Mouse (Mus musculus): ENCODE results near the gene St5.

- TF ChIP-seq POLR2A (IDR thresholded peaks at IDR 0.05; ENCODE audit: low read depth, low read length): no peak
- no peak for TF ChIP-seq CTCF (conservative IDR thresholded peaks at IDR 0.05; ENCODE audit: insufficient read depth, insufficient read length, low read depth, low read length)
Observed at GRCm38 (mm10) chr7:109578880-109579584, 124.4 kb downstream of the St5 start.

All from kidney, adult 2 months (tissue).